Mouse (Mus musculus): ENCODE measurements around the gene Stra6.

Stra6 gene

GRCm38 (mm10) chr9:58113279-58113884 lies 49.8 kb downstream of the Stra6 start:
- in situ Hi-C loops (cut with MboI; ENCODE audit: low pct_unique_long_range_greater_than_20kb in 1 of 2, low sequenced_read_pairs in 2 of 2, unreplicated experiment in 1 of 2), result no loop called here

DNA sequence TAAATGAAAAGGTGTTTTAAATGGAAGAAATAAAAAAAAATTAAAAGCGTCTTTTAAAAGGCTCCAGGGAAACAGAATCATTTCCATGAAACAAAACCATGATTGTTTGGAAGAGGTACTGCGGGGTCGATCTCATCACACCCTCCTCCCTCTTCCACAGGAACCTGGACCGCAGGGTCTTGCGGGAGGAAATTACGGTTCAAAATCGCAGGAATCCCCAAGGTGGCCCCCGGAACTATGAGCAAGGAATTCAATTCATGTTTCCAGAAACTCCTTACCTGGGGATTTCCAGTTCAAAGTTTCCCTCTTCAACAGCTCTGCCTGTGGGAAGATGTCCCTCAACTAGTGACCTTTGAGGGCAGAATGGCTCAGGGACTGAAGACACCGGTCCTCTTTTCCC lies 50.4 kb downstream of the Stra6 start:
- in situ Hi-C loops (cut with MboI; ENCODE audit: low pct_unique_long_range_greater_than_20kb in 1 of 2, low sequenced_read_pairs in 2 of 2, unreplicated experiment in 1 of 2), result no loop called here

DNA sequence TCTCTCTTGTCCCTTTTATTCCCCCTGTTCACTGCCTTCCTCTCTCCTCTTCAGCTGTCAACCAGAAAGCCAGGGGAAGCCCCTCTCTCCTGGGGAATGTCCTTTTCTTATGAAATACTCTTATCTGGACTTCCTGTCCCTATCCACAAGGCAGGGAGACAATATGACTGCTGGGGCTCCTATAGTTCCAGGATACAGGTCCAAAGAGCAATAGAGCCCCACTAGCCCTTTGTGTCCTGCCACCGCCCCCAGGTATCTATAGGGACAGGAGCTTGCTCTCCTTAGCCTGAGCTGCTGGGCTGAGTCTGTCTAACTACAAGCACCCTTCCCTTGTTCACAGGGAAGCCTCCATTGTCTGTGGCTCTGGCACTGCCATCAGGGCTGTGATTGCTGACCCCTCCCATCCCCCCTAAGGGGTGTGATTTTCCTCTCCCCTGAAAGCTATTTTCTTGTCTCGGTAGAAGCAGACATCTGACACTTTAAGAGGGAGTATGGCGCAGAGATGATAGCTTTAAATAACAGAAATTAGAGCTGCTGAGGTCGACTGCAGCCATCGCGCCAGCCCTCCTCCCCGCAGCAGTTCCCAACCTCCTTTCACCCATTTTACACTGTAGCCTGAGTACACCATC lies 51.8 kb downstream of the Stra6 start:
- in situ Hi-C loops (cut with MboI; ENCODE audit: low pct_unique_long_range_greater_than_20kb in 1 of 2, low sequenced_read_pairs in 2 of 2, unreplicated experiment in 1 of 2), result no loop called here

- in situ Hi-C loops (cut with MboI; ENCODE audit: low pct_unique_long_range_greater_than_20kb in 1 of 2, low sequenced_read_pairs in 2 of 2, unreplicated experiment in 1 of 2), result no loop called here
Observed at GRCm38 (mm10) chr9:58116024-58116651, 52.5 kb downstream of the Stra6 start.

DNA sequence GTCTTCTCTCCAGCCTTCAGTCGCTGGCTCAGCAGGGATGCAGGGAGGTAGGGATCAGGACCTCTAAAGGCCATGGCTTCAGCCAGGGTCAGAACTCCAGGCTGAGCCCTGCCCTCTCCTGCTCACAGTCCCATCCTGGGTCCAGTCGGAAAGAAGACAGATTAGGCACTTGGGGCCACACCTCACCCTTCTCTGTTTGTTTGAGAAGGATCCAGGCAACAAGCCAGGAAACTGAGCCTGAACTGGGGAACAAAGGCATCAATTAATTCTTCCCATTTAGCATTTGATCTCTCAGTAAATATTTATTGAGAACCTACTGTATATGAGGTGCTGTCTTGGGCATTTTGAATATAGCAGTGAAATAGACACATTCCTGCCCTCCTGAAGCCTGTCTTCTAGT lies 55.1 kb downstream of the Stra6 start, which contains the start of gene Ccdc33:
TSS of gene Ccdc33 (minus strand) at position 153 of the 400 bp plus-strand sequence.
- in situ Hi-C loops (cut with MboI; ENCODE audit: low pct_unique_long_range_greater_than_20kb in 1 of 2, low sequenced_read_pairs in 2 of 2, unreplicated experiment in 1 of 2), result no loop called here

GRCm38 (mm10) chr9:58125085-58125484 lies 61.5 kb downstream of the Stra6 start:
- in situ Hi-C loops (cut with MboI; ENCODE audit: low pct_unique_long_range_greater_than_20kb in 1 of 2, low sequenced_read_pairs in 2 of 2, unreplicated experiment in 1 of 2), result no loop called here

DNA sequence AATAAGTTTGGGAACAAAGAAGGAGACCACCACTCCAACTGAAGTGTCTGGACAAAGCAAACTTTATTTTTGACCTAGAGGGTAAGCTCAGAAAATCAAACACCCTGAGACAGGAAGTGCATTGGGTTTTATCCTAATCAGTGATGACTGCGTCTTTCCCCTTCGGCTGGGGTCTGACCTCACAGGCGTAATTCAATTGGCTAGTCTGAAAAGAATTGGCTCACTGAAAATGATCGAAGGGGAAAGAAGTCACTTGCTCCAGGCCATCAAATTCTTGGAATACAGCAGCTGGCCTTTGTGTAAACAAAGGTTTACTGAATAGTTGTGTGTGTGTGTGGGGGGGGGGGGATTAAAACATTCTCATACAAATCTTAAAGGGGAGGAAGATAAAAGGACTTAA lies 62.2 kb downstream of the Stra6 start:
- in situ Hi-C loops (cut with MboI; ENCODE audit: low pct_unique_long_range_greater_than_20kb in 1 of 2, low sequenced_read_pairs in 2 of 2, unreplicated experiment in 1 of 2), result no loop called here

DNA sequence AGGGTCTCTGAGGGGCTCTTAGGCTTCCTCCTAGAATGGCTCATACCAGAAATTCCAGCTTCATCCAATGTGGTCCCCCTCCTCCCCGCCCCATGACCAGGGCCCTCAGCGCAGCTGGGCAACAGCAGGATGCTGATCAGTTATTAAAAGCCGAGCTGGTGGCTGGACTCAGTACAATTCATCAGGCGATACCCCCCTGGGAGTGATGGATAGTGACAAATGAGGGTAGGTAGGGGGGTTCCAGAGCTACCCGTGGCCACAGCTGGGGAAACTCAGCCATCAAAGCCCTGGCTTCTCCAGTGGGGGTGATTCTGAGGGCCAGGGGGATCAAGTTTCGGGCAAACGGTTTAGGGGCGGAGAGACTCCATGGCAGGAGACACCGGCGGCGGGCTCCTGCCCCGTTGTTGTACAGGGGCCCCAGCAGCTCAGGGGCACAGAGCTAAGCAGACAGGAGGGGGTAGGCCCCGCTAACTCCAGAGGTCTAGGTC lies 65.4 kb downstream of the Stra6 start:
- in situ Hi-C loops (cut with MboI; ENCODE audit: low pct_unique_long_range_greater_than_20kb in 1 of 2, low sequenced_read_pairs in 2 of 2, unreplicated experiment in 1 of 2), result no loop called here

- in situ Hi-C loops (cut with MboI; ENCODE audit: low pct_unique_long_range_greater_than_20kb in 1 of 2, low sequenced_read_pairs in 2 of 2, unreplicated experiment in 1 of 2), result no loop called here
Observed at GRCm38 (mm10) chr9:58129508-58129907, 65.9 kb downstream of the Stra6 start.

- in situ Hi-C loops (cut with MboI; ENCODE audit: low pct_unique_long_range_greater_than_20kb in 1 of 2, low sequenced_read_pairs in 2 of 2, unreplicated experiment in 1 of 2), result no loop called here
Observed at GRCm38 (mm10) chr9:58130909-58131308, 67.3 kb downstream of the Stra6 start.

GRCm38 (mm10) chr9:58131735-58132134 lies 68.1 kb downstream of the Stra6 start:
- in situ Hi-C loops (cut with MboI; ENCODE audit: low pct_unique_long_range_greater_than_20kb in 1 of 2, low sequenced_read_pairs in 2 of 2, unreplicated experiment in 1 of 2), result no loop called here

DNA sequence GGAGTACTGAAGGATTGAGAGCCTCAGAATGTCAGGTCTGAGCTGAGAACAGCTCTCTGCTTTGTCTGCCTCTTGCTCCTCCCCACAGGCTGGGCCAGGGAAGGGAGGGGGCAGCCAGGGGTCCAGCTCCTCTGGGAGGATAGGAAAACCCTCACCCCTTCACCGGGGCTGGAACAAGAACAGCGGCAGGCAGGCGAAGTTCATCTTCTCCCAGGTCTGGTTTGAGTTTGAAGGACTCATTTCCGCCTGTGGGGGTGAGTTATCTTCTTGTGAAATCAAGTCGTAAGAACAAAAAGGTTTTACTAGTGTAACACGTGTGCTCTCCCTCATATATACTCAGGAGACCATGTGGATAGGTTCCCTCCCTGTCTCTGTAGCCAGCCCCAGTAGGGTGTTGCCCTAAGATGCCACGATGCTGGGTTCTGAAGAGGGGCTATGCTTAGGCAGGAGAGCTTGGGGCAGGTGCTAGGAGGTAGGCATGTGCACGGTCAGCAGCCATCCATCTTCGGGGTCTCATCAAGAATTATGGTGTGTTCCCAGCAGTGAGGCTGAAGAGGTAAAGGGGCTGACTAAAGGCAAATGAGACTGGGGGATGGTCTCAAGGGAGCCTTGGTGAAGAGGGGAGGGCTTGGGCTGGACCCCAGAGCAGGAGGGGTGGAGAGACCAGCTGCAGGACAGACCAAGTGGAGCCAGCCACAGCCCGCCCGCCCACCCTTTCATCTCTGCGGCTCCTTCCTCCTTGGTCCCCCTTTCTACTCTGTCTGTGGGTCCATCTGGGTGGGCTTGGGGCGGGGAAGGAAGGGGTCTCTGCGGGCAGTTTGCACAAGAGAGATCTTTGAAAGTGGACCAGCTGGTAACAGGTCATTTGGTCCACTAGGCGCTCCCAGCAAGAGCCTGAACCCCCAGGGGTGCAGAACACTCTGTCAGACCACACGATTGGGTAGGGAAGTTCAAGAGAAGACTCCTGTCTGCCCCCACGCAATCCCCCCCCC lies 70.6 kb downstream of the Stra6 start:
- in situ Hi-C loops (cut with MboI; ENCODE audit: low pct_unique_long_range_greater_than_20kb in 1 of 2, low sequenced_read_pairs in 2 of 2, unreplicated experiment in 1 of 2), result no loop called here

GRCm38 (mm10) chr9:58134906-58135305 lies 71.3 kb downstream of the Stra6 start:
- in situ Hi-C loops (cut with MboI; ENCODE audit: low pct_unique_long_range_greater_than_20kb in 1 of 2, low sequenced_read_pairs in 2 of 2, unreplicated experiment in 1 of 2), result no loop called here

DNA sequence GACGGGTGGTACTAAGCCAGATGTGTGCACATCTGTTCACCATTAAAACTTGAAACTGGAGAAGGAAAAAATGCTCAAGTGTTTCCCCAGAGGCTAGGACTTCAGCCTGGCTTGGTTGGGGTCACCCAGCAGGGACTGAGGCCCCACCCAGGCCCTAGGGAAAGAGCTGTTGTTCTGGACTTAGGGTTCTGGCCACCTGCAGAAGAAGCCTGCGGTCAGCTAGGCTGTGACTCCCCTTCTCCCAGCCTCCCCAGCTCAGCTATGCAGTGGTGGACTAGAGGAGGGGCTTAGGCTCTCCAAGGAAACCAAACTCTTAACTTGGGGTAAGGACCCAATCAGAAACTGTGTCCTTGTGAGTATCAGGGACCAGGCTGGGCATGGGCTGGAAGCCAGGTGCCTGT lies 72.3 kb downstream of the Stra6 start:
- in situ Hi-C loops (cut with MboI; ENCODE audit: low pct_unique_long_range_greater_than_20kb in 1 of 2, low sequenced_read_pairs in 2 of 2, unreplicated experiment in 1 of 2), result no loop called here

DNA sequence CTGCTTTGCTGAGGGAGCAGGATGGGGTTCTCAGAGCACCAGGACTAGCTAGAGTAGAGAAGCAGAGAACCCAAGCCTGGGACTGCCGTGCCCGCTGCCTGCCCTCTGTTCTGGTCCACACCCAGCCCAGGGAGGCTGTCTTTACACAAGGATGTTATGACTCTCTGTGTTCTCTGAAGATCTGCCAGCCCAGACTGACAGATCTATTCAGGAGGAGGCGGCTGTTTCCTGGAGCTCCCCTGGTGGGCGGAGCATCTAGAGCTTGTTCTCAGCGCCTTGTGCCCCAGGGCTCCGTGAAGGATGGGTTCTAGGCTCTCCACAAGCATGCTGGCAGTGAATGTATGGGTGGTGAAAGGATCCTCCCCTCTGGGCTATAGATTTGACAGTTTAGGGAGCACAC lies 76.4 kb downstream of the Stra6 start:
- in situ Hi-C loops (cut with MboI; ENCODE audit: low pct_unique_long_range_greater_than_20kb in 1 of 2, low sequenced_read_pairs in 2 of 2, unreplicated experiment in 1 of 2), result no loop called here

DNA sequence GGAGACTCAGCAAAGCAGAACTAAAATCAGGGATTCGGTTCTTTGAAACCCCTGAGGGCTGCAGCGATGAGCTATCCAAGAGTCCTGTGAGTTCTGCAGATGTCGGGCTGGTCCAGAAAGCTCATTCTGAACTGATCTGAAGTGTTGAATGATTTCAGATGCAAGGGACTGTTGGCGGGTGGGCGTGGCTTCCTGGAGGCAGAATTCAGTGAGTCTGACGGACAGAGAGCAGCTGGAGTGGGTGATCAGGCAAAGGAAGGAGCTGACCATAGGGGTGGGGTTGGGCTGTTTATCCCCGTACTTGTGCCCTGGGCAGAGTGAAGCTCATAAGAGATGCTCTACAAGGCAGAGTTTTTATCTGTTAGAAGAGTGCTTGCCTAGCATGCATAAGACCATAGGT lies 79.8 kb downstream of the Stra6 start:
- in situ Hi-C loops (cut with MboI; ENCODE audit: low pct_unique_long_range_greater_than_20kb in 1 of 2, low sequenced_read_pairs in 2 of 2, unreplicated experiment in 1 of 2), result no loop called here

GRCm38 (mm10) chr9:58144664-58145063 lies 81.1 kb downstream of the Stra6 start:
- in situ Hi-C loops (cut with MboI; ENCODE audit: low pct_unique_long_range_greater_than_20kb in 1 of 2, low sequenced_read_pairs in 2 of 2, unreplicated experiment in 1 of 2), result no loop called here

DNA sequence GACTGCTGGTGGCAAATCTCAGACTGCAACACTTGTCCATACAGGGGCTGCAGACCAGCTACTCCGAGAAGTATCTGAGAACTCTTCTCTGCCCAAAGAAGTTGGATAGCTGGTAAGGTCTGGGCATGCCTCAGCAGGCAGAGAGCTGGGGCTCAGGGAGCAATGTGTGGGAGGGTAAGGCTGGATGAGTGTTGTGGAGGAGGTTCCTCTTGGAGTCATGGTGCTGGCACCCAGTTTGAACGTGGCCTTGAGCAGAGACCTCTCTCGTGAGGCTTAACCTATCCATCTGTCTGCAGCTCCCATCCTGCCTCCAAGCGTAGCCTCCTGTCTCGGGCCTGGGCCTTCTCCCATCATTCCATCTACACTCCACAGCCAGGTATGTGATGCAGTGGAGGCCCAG lies 81.8 kb downstream of the Stra6 start:
- in situ Hi-C loops (cut with MboI; ENCODE audit: low pct_unique_long_range_greater_than_20kb in 1 of 2, low sequenced_read_pairs in 2 of 2, unreplicated experiment in 1 of 2), result no loop called here

GRCm38 (mm10) chr9:58148806-58149205 lies 85.2 kb downstream of the Stra6 start:
- in situ Hi-C loops (cut with MboI; ENCODE audit: low pct_unique_long_range_greater_than_20kb in 1 of 2, low sequenced_read_pairs in 2 of 2, unreplicated experiment in 1 of 2), result no loop called here
